Mouse (Mus musculus) right cerebral cortex, postnatal 10 days (tissue): ENCODE data around the gene Psmb9.
A peak's percentile ranks its signal among the peaks of the same experiment; 100 is the strongest.

Experiments
- DNase-seq, 2 experiments: peaks; one replicate each; pipeline ENCODE4 v3.0.0; 2021; ENCODE audit warnings: low spot score in 2 of 2

The Psmb9 gene

GRCm38 (mm10) chr17:34206731-34207130 lies 19.2 kb upstream of the Psmb9 start:
- peak in 1 of 2 experiments; percentile 10 for DNase-seq

- DNase-seq, result peak in 1 of 2 experiments; percentile 25
These were observed 18.2 kb upstream of the Psmb9 start for GRCm38 (mm10) chr17:34205746-34206176.

GRCm38 (mm10) chr17:34205021-34205745 lies 17.6 kb upstream of the Psmb9 start:
- DNase-seq, result peak in 1 of 2 experiments; percentile 42

- peak; percentile 78 to 89 for DNase-seq
These were observed 16.9 kb upstream of the Psmb9 start for GRCm38 (mm10) chr17:34204303-34205010.

- DNase-seq, result no peak
These were observed 15.9 kb upstream of the Psmb9 start, which contains the start of gene Tap2 for GRCm38 (mm10) chr17:34203444-34203843. Gene Tap2 (plus strand): TSS chr17:34203527.

- no peak for DNase-seq
These were observed 15.3 kb upstream of the Psmb9 start for GRCm38 (mm10) chr17:34202760-34203442.

GRCm38 (mm10) chr17:34201506-34202055 lies 14.0 kb upstream of the Psmb9 start:
- no peak for DNase-seq

GRCm38 (mm10) chr17:34200772-34201505 lies 13.4 kb upstream of the Psmb9 start:
- DNase-seq, result no peak

GRCm38 (mm10) chr17:34200047-34200446 lies 12.5 kb upstream of the Psmb9 start:
- DNase-seq, result no peak

GRCm38 (mm10) chr17:34199050-34199619 lies 11.6 kb upstream of the Psmb9 start:
- no peak for DNase-seq

- DNase-seq, result no peak
These were observed 11.0 kb upstream of the Psmb9 start for GRCm38 (mm10) chr17:34198521-34198912.

- DNase-seq, result peak in 1 of 2 experiments; percentile 49
These were observed 10.4 kb upstream of the Psmb9 start for GRCm38 (mm10) chr17:34197904-34198520.

GRCm38 (mm10) chr17:34196941-34197894 lies 9.7 kb upstream of the Psmb9 start, which contains the start of gene Psmb8:
Gene Psmb8 (plus strand): TSS chr17:34197721.
- DNase-seq, result peak; percentile 93

- DNase-seq, result no peak
These were observed 8.9 kb upstream of the Psmb9 start for GRCm38 (mm10) chr17:34196491-34196890.

- no peak for DNase-seq
These were observed 7.2 kb upstream of the Psmb9 start for GRCm38 (mm10) chr17:34194723-34195122.

- no peak for DNase-seq
These were observed 5.9 kb upstream of the Psmb9 start for GRCm38 (mm10) chr17:34193468-34193867.

GRCm38 (mm10) chr17:34192852-34193251 lies 5.3 kb upstream of the Psmb9 start:
- DNase-seq, result no peak

- no peak for DNase-seq
These were observed 1.4 kb upstream of the Psmb9 start for GRCm38 (mm10) chr17:34188986-34189385.

GRCm38 (mm10) chr17:34188010-34188409 lies 446 bp upstream of the Psmb9 start:
- no peak for DNase-seq
